8 mouse cellular contexts compared by ENCODE assay signal in genomic region chr4:155065970-155066833, GRCm38 (mm10). TPM values are rescaled to one million over a fixed set of nuclear protein-coding genes. Genes with fewer than 3 reads are reported as not detected.
A peak's percentile ranks its signal among the peaks of the same experiment; 100 is the strongest.
DNase-seq lines count a peak whose midpoint lies in the region; ATAC-seq and TF ChIP-seq lines count a peak whose summit lies in the region.

No protein-coding gene starts in this region.

- peaks cover 26% of the 10 kb centered on the region for H3K36me3 ChIP-seq in forebrain, postnatal 0 days (ENCODE audit: insufficient read depth)
- H3K36me3 ChIP-seq in lung, embryonic 16.5 days (ENCODE audit: control insufficient read depth, insufficient read depth, low read length) = peaks cover 19% of the 10 kb centered on the region

- no peak for TF ChIP-seq POLR2A in cerebellum, adult 2 months (IDR thresholded peaks at IDR 0.05; ENCODE audit: borderline replicate concordance, insufficient read depth, low read length)

- ATAC-seq in forebrain, postnatal 0 days = peak; percentile 76
- peak; percentile 50 to 54; a peak in 3 of 4 replicates for ATAC-seq in hematopoietic stem cell, adult 5-6 weeks (replicated peaks in 1 of 2; ENCODE audit: insufficient read depth in 1 of 2, low FRiP score in 2 of 2, low TSS enrichment in 1 of 2, low read depth in 1 of 2, poor library complexity in 2 of 2, severe bottlenecking in 2 of 2)
- peak; percentile 49 for ATAC-seq in lung, embryonic 16.5 days (ENCODE audit: low read depth)

- TF ChIP-seq CTCF in cerebellum, adult 2 months (IDR thresholded peaks at IDR 0.05; ENCODE audit: borderline replicate concordance, insufficient read depth, low read depth, low read length) = peak; percentile 89
- peak; percentile 96 for TF ChIP-seq CTCF in forebrain, postnatal 0 days (IDR thresholded peaks at IDR 0.05; ENCODE audit: low read depth)

- no peaks in the 10 kb centered on the region for H3K9me3 ChIP-seq in forebrain, postnatal 0 days (ENCODE audit: low read length)
- no peaks in the 10 kb centered on the region for H3K9me3 ChIP-seq in lung, embryonic 16.5 days (ENCODE audit: control insufficient read depth, low read length)

- peak; percentile 86 for DNase-seq in MEL-GATA-1-ER (ENCODE audit: extremely low read depth, low read depth)
- peak; percentile 88 to 94 for DNase-seq in cerebellum, adult 2 months
- peak; percentile 97 for DNase-seq in forebrain, postnatal 0 days
- peak; percentile 93 for DNase-seq in layer of hippocampus, adult 9-10 months (ENCODE audit: low spot score)
- peak; percentile 88 for DNase-seq in ovary, postnatal 10 days (ENCODE audit: low spot score)
- peak; percentile 71 to 82 for DNase-seq in thymus, postnatal 10 days (ENCODE audit: low spot score in 2 of 2)

- H3K9ac ChIP-seq in forebrain, postnatal 0 days = peak overlapping the region; percentile 71; the same call in 1 of the 2 replicates
- H3K9ac ChIP-seq in lung, embryonic 16.5 days (ENCODE audit: low read length) = peak overlapping the region; percentile 53

- H3K4me2 ChIP-seq in forebrain, postnatal 0 days (ENCODE audit: low read depth) = peak overlapping the region; percentile 88
- peak overlapping the region; percentile 81 for H3K4me2 ChIP-seq in lung, embryonic 16.5 days (ENCODE audit: low read depth, low read length)

- H3K27me3 ChIP-seq in cerebellum, adult 2 months (ENCODE audit: control insufficient read depth, insufficient read depth, low read length) = no peaks in the 10 kb centered on the region
- H3K27me3 ChIP-seq in forebrain, postnatal 0 days (ENCODE audit: insufficient read depth, low read length) = no peaks in the 10 kb centered on the region
- no peaks in the 10 kb centered on the region for H3K27me3 ChIP-seq in lung, embryonic 16.5 days (ENCODE audit: control insufficient read depth, insufficient read depth, low read depth, low read length)

- peaks cover 37% of the 10 kb centered on the region for H3K4me1 ChIP-seq in cerebellum, adult 2 months (ENCODE audit: control insufficient read depth, insufficient read depth, low read length)
- peaks cover 12% of the 10 kb centered on the region for H3K4me1 ChIP-seq in forebrain, postnatal 0 days (ENCODE audit: insufficient read depth)
- peaks cover 21% of the 10 kb centered on the region for H3K4me1 ChIP-seq in lung, embryonic 16.5 days (replicated peaks; ENCODE audit: control insufficient read depth, insufficient read depth, low read length)

- WGBS in cerebellum, adult 2 months = 5% methylated on average over 15 of the region's 15 CpGs
- WGBS in forebrain, postnatal 0 days = 3% methylated on average over 15 of the region's 15 CpGs
- 4% methylated on average over 15 of the region's 15 CpGs for WGBS in lung, embryonic 16.5 days

- peak overlapping the region; percentile 14 for H3K4me3 ChIP-seq in cerebellum, adult 2 months (replicated peaks; ENCODE audit: insufficient read depth, low read depth, low read length)
- H3K4me3 ChIP-seq in forebrain, postnatal 0 days (ENCODE audit: low read depth, low read length) = peak overlapping the region; percentile 62
- H3K4me3 ChIP-seq in lung, embryonic 16.5 days (ENCODE audit: low read length) = peak overlapping the region; percentile 64

- H3K27ac ChIP-seq in cerebellum, adult 2 months (ENCODE audit: insufficient read depth, low read length) = peak overlapping the region; percentile 22; the same call in 1 of the 2 replicates
- H3K27ac ChIP-seq in forebrain, postnatal 0 days (ENCODE audit: low read depth, low read length) = peak overlapping the region; percentile 69
- H3K27ac ChIP-seq in lung, embryonic 16.5 days (ENCODE audit: low read length) = peak overlapping the region; percentile 89

RNA-seq across cellular contexts. Expression of gene Pex10, which starts 0.6 kb away (rescaled TPM):
- polyA plus RNA-seq in cerebellum, adult 2 months (2012; rRNA removed) = 32.0 and 38.1 TPM in 2 replicates
- 16.9 and 18.5 TPM in 2 replicates for total RNA-seq in forebrain, postnatal 0 days (2014; rRNA removed)
- polyA plus RNA-seq in forebrain, postnatal 0 days (2015; fragmentation: Nextera tagmentation; extraction: Ambion mirVana) = 14.0 and 14.1 TPM in 2 replicates
- total RNA-seq in hematopoietic stem cell, adult 5-6 weeks (2017) = 12.9 and 14.6 TPM in 2 replicates
- polyA plus RNA-seq in lung, embryonic 16.5 days (2015; fragmentation: Nextera tagmentation; extraction: Ambion mirVana) = 26.8 and 27.4 TPM in 2 replicates

RNA-seq across cellular contexts. Expression of gene Plch2, which starts 9.6 kb away (rescaled TPM):
- 149 and 180 TPM in 2 replicates for polyA plus RNA-seq in cerebellum, adult 2 months (2012; rRNA removed)
- 32.1 and 42.1 TPM in 2 replicates for total RNA-seq in forebrain, postnatal 0 days (2014; rRNA removed)
- 11.7 and 17.4 TPM in 2 replicates for polyA plus RNA-seq in forebrain, postnatal 0 days (2015; fragmentation: Nextera tagmentation; extraction: Ambion mirVana)
- 0.19 TPM in 1 of 2 replicates, not detected in the other for total RNA-seq in hematopoietic stem cell, adult 5-6 weeks (2017)
- 11.4 and 14.9 TPM in 2 replicates for polyA plus RNA-seq in lung, embryonic 16.5 days (2015; fragmentation: Nextera tagmentation; extraction: Ambion mirVana)

RNA-seq across cellular contexts. Expression of gene Rer1, which starts 20.0 kb away (rescaled TPM):
- polyA plus RNA-seq in cerebellum, adult 2 months (2012; rRNA removed) = 102 and 104 TPM in 2 replicates
- 92.4 and 116 TPM in 2 replicates for total RNA-seq in forebrain, postnatal 0 days (2014; rRNA removed)
- 136 and 140 TPM in 2 replicates for polyA plus RNA-seq in forebrain, postnatal 0 days (2015; fragmentation: Nextera tagmentation; extraction: Ambion mirVana)
- total RNA-seq in hematopoietic stem cell, adult 5-6 weeks (2017) = 113 and 117 TPM in 2 replicates
- 150 and 157 TPM in 2 replicates for polyA plus RNA-seq in lung, embryonic 16.5 days (2015; fragmentation: Nextera tagmentation; extraction: Ambion mirVana)

RNA-seq across cellular contexts. Expression of gene Morn1, which starts 20.2 kb away (rescaled TPM):
- 15.6 and 18.7 TPM in 2 replicates for polyA plus RNA-seq in cerebellum, adult 2 months (2012; rRNA removed)
- 6.0 and 7.4 TPM in 2 replicates for total RNA-seq in forebrain, postnatal 0 days (2014; rRNA removed)
- 8.2 and 9.7 TPM in 2 replicates for polyA plus RNA-seq in forebrain, postnatal 0 days (2015; fragmentation: Nextera tagmentation; extraction: Ambion mirVana)
- 4.6 and 8.6 TPM in 2 replicates for total RNA-seq in hematopoietic stem cell, adult 5-6 weeks (2017)
- polyA plus RNA-seq in lung, embryonic 16.5 days (2015; fragmentation: Nextera tagmentation; extraction: Ambion mirVana) = 6.3 and 6.9 TPM in 2 replicates

Comparison
In these comparisons a context has a peak if more than half of its experiments do, and no peak if none do; other contexts are left out.
1. Peak in every context shown above with its lines: DNase-seq, ATAC-seq, H3K4me3 ChIP-seq and H3K27ac ChIP-seq.
2. H3K27ac ChIP-seq: peak in every context shown above with its lines; median percentile 89 in lung, embryonic 16.5 days; 69 in forebrain, postnatal 0 days; 22 in cerebellum, adult 2 months.
3. H3K4me3 ChIP-seq: peak in every context shown above with its lines; median percentile 64 in lung, embryonic 16.5 days; 62 in forebrain, postnatal 0 days; 14 in cerebellum, adult 2 months.